14 mouse cellular contexts compared by ENCODE assay signal in the genomic region with DNA sequence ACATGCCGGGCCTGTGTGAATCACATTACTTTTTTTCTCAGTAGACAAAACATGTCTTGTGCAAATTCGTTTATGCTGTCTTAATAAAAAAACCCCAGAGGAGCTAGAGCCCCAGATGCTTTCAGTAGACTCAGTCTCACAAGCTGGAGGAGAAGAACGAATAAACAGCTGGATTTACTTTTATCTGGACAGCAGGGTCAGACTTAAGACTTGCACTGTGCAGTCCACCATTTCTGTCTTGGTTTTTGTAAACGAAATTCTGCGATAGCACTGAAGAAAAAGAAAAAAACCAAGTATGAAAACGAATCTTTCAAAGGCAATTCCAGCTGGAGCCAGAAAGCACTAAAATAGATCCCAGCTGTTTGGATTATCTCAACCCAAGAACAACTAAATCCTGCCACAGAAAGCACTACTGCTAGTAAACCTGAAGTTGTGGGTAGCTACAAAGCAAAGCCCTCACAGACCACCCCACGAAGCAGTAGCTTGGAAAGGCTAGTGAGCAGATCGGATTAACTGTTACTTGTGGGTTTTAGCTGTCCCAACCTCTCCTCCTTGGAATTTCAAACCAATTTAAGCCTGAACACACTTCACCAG.
A peak's percentile ranks its signal among the peaks of the same experiment; 100 is the strongest.
DNase-seq lines count a peak whose midpoint lies in the region; ATAC-seq lines count a peak whose summit lies in the region.
"Had no signal": no experiment of that assay in that cellular context is flagged by ENCODE, and none has a peak within 500 bp of the region (broad histone marks: within the 10 kb centered on the region; RNA-seq: fewer than 3 reads in every experiment).

No protein-coding gene starts in this region.

- no peak for DNase-seq in kidney, postnatal 10 days
- peak; percentile 5 for DNase-seq in adipocyte (ENCODE audit: low spot score)
- peak; percentile 55 for DNase-seq in embryonic facial prominence, embryonic 11.5 days (ENCODE audit: low spot score)
- no peak for DNase-seq in neural tube, embryonic 10.5 days (ENCODE audit: extremely low spot score, low spot score)
- DNase-seq in frontal cortex, postnatal 25 days (ENCODE audit: low spot score in 2 of 2), result no peak
- DNase-seq: cerebellum, adult 9-10 months; forebrain, postnatal 0 days had no signal

- no peaks in the 10 kb centered on the region for H3K27me3 ChIP-seq in kidney, embryonic 15.5 days
- no peaks in the 10 kb centered on the region for H3K27me3 ChIP-seq in embryonic facial prominence, embryonic 11.5 days (ENCODE audit: control insufficient read depth, insufficient read depth, low read length)
- no peaks in the 10 kb centered on the region for H3K27me3 ChIP-seq in intestine, embryonic 16.5 days (replicated peaks; ENCODE audit: control insufficient read depth, insufficient read depth, low read length)
- H3K27me3 ChIP-seq: CH12.LX; hindbrain, embryonic 15.5 days had no signal

- no peak overlapping the region for H3K4me3 ChIP-seq in kidney, embryonic 15.5 days (replicated peaks)
- H3K4me3 ChIP-seq in embryonic facial prominence, embryonic 11.5 days (ENCODE audit: low read depth, low read length), result no peak overlapping the region
- no peak overlapping the region for H3K4me3 ChIP-seq in intestine, embryonic 16.5 days (ENCODE audit: low read length)
- H3K4me3 ChIP-seq: hindbrain, embryonic 15.5 days; left cerebral cortex, adult 2 months; myocyte had no signal

- WGBS in kidney, embryonic 15.5 days, result 43% methylated on average over 8 of the region's 8 CpGs
- WGBS in embryonic facial prominence, embryonic 11.5 days, result 31% methylated on average over 8 of the region's 8 CpGs
- 36% methylated on average over 8 of the region's 8 CpGs for WGBS in intestine, embryonic 16.5 days

- no peaks in the 10 kb centered on the region for H3K9me3 ChIP-seq in kidney, embryonic 15.5 days (replicated peaks)
- no peaks in the 10 kb centered on the region for H3K9me3 ChIP-seq in embryonic facial prominence, embryonic 11.5 days (replicated peaks; ENCODE audit: control insufficient read depth, low read length)
- no peaks in the 10 kb centered on the region for H3K9me3 ChIP-seq in intestine, embryonic 16.5 days (ENCODE audit: control insufficient read depth, low read length)
- H3K9me3 ChIP-seq: hindbrain, embryonic 15.5 days had no signal

- H3K4me1 ChIP-seq in kidney, embryonic 15.5 days, result peaks cover 13% of the 10 kb centered on the region; the same call in 1 of the 2 replicates
- H3K4me1 ChIP-seq in embryonic facial prominence, embryonic 11.5 days (ENCODE audit: control insufficient read depth, insufficient read depth, low read length), result no peaks in the 10 kb centered on the region
- peaks cover 4% of the 10 kb centered on the region; the same call in 1 of the 2 replicates for H3K4me1 ChIP-seq in intestine, embryonic 16.5 days (ENCODE audit: control insufficient read depth, insufficient read depth, low read length)
- H3K4me1 ChIP-seq: hindbrain, embryonic 15.5 days had no signal

- no peak overlapping the region for H3K4me2 ChIP-seq in kidney, embryonic 15.5 days
- H3K4me2 ChIP-seq in embryonic facial prominence, embryonic 11.5 days (ENCODE audit: low read depth, low read length), result no peak overlapping the region
- 0 out of 2 replicates have a peak overlapping the region, but pooled peaks have one; percentile 19 for H3K4me2 ChIP-seq in intestine, embryonic 16.5 days (ENCODE audit: low read depth, low read length)
- H3K4me2 ChIP-seq: hindbrain, embryonic 15.5 days had no signal

- no peak overlapping the region for H3K9ac ChIP-seq in kidney, embryonic 15.5 days
- H3K9ac ChIP-seq in embryonic facial prominence, embryonic 11.5 days (replicated peaks; ENCODE audit: low read length), result no peak overlapping the region
- H3K9ac ChIP-seq in intestine, embryonic 16.5 days (ENCODE audit: low read depth, low read length), result no peak overlapping the region
- H3K9ac ChIP-seq: forebrain, postnatal 0 days; hindbrain, embryonic 15.5 days; liver, embryonic 14.5 days had no signal

- no peaks in the 10 kb centered on the region for H3K36me3 ChIP-seq in kidney, embryonic 15.5 days
- no peaks in the 10 kb centered on the region for H3K36me3 ChIP-seq in embryonic facial prominence, embryonic 11.5 days (replicated peaks; ENCODE audit: control insufficient read depth, insufficient read depth, low read depth, low read length)
- H3K36me3 ChIP-seq in intestine, embryonic 16.5 days (ENCODE audit: control insufficient read depth, insufficient read depth, low read length), result no peaks in the 10 kb centered on the region
- H3K36me3 ChIP-seq: hindbrain, embryonic 15.5 days had no signal

- peak overlapping the region; percentile 83 for H3K27ac ChIP-seq in kidney, embryonic 15.5 days
- no peak overlapping the region for H3K27ac ChIP-seq in embryonic facial prominence, embryonic 11.5 days (replicated peaks; ENCODE audit: low read depth, low read length)
- H3K27ac ChIP-seq in intestine, embryonic 16.5 days (ENCODE audit: low read length), result peak overlapping the region; percentile 85
- H3K27ac ChIP-seq: hindbrain, embryonic 15.5 days; left cerebral cortex, adult 2 months; liver, embryonic 14.5 days had no signal

- ATAC-seq in kidney, embryonic 15.5 days (replicated peaks; ENCODE audit: low FRiP score), result peak; percentile 69; the same call in 1 of the 2 replicates
- 0 out of 2 replicates have a peak, but pooled peaks have one; percentile 34 for ATAC-seq in embryonic facial prominence, embryonic 11.5 days (replicated peaks; ENCODE audit: insufficient number of reproducible peaks, low FRiP score, low TSS enrichment, low read depth)
- ATAC-seq in intestine, embryonic 16.5 days, result peak; percentile 82
- ATAC-seq: forebrain, postnatal 0 days had no signal

Comparison
In these comparisons a context has a peak if more than half of its experiments do, and no peak if none do; other contexts are left out.
1. DNase-seq: peak in adipocyte (single experiment) and embryonic facial prominence, embryonic 11.5 days (single experiment); none in kidney, postnatal 10 days (single experiment), neural tube, embryonic 10.5 days (single experiment) and frontal cortex, postnatal 25 days (0 of 2).
2. Peak in every context shown above with its lines, with median percentiles within 50 percentile points of each other: ATAC-seq.